Mouse (Mus musculus) MEL (cell line): ENCODE data around the gene Cdkn1b. TPM values are rescaled to one million over a fixed set of nuclear protein-coding genes. Genes with fewer than 3 reads are reported as not detected.

Source experiments
- DNase-seq: peaks from one replicate; pipeline ENCODE4 v3.0.0; 2011; ENCODE audit warnings: low read depth, low spot score
- H3K27ac ChIP-seq: 2 replicates; pipeline ENCODE4 v1.5.1; 2012; ENCODE audit warnings: low read depth, mild to moderate bottlenecking, control low read depth, low read length, moderate library complexity; ENCODE audit not compliant: control insufficient read depth
- H3K27me3 ChIP-seq, 2 experiments: fragments of 150-350 bp in 1 of 2; sonication (generic) in 1 of 2; 2 replicates each; pipeline ENCODE4 v1.6.1; 2012; ENCODE audit warnings: low read length in 2 of 2, mild to moderate bottlenecking in 2 of 2, improper control_type of control experiment in 1 of 2, moderate library complexity in 1 of 2; ENCODE audit not compliant: insufficient read depth in 2 of 2, control insufficient read depth in 1 of 2
- H3K36me3 ChIP-seq, 2 experiments: 2 replicates each; pipeline ENCODE4 v1.6.1; 2012 to 2014; ENCODE audit warnings: low read length in 2 of 2, improper control_type of control experiment in 1 of 2, inconsistent platforms in 1 of 2, mild to moderate bottlenecking in 1 of 2; ENCODE audit not compliant: insufficient read depth in 2 of 2, control insufficient read depth in 1 of 2
- H3K4me1 ChIP-seq, 2 experiments: fragments of 150-350 bp in 1 of 2; sonication (generic) in 1 of 2; 2 replicates each; pipeline ENCODE4 v1.6.1; 2012; ENCODE audit warnings: low read length in 2 of 2, improper control_type of control experiment in 1 of 2, mild to moderate bottlenecking in 1 of 2; ENCODE audit not compliant: insufficient read depth in 2 of 2, control insufficient read depth in 1 of 2
- H3K4me3 ChIP-seq, 2 experiments: fragments of 150-350 bp in 1 of 2; sonication (generic) in 1 of 2; 2 replicates each; pipeline ENCODE4 v1.5.1; 2012; ENCODE audit warnings: low read depth in 2 of 2, low read length in 2 of 2, mild to moderate bottlenecking in 2 of 2, moderate library complexity in 2 of 2, control low read depth in 1 of 2, improper control_type of control experiment in 1 of 2; ENCODE audit not compliant: control insufficient read depth in 1 of 2, insufficient read depth in 1 of 2
- H3K79me2 ChIP-seq: 2 replicates; pipeline ENCODE4 v1.6.1; 2012; ENCODE audit warnings: mild to moderate bottlenecking, low read length, moderate library complexity; ENCODE audit not compliant: control insufficient read depth, poor library complexity, insufficient read depth
- H3K9ac ChIP-seq: 2 replicates; pipeline ENCODE4 v1.6.1; 2012; ENCODE audit warnings: low read depth, mild to moderate bottlenecking, control low read depth, low read length, moderate library complexity; ENCODE audit not compliant: control insufficient read depth, poor library complexity, severe bottlenecking
- H3K9me3 ChIP-seq: fragments of 150-350 bp; sonication (generic); replicated peaks from 2 replicates; pipeline ENCODE4 v1.6.1; 2012; ENCODE audit warnings: mild to moderate bottlenecking, low read length, improper control_type of control experiment, moderate library complexity; ENCODE audit not compliant: insufficient read depth
- BHLHE40 ChIP-seq: IDR thresholded peaks from 2 replicates; pipeline ENCODE4 v1.6.1; 2012; ENCODE audit warnings: low read depth, mild to moderate bottlenecking, inconsistent platforms, low read length, improper control_type of control experiment, borderline replicate concordance
- CHD2 ChIP-seq: IDR thresholded peaks from 2 replicates; pipeline ENCODE4 v1.6.1; 2011; ENCODE audit warnings: low read length, improper control_type of control experiment
- CTCF ChIP-seq, 3 experiments: IDR thresholded peaks in 2 of 3; conservative IDR thresholded peaks in 1 of 3; 2 replicates each; pipeline ENCODE4 v1.5.1; 2011 to 2012; ENCODE audit warnings: low read length in 3 of 3, low read depth in 2 of 3, mild to moderate bottlenecking in 2 of 3, improper control_type of control experiment in 1 of 3, inconsistent platforms in 1 of 3, mixed read lengths in 1 of 3, moderate library complexity in 1 of 3; ENCODE audit not compliant: control insufficient read depth in 1 of 3, insufficient read depth in 1 of 3, poor library complexity in 1 of 3, severe bottlenecking in 1 of 3
- E2F4 ChIP-seq: IDR thresholded peaks from 2 replicates; pipeline ENCODE4 v1.6.1; 2011; ENCODE audit warnings: low read depth, low read length, improper control_type of control experiment, borderline replicate concordance
- ELF1 ChIP-seq: IDR thresholded peaks from 2 replicates; pipeline ENCODE4 v1.6.1; 2014; ENCODE audit warnings: low read depth, mild to moderate bottlenecking, inconsistent platforms, low read length, improper control_type of control experiment, moderate library complexity
- ETS1 ChIP-seq: IDR thresholded peaks from 2 replicates; pipeline ENCODE4 v1.6.1; 2012; ENCODE audit warnings: low read depth, mild to moderate bottlenecking, inconsistent platforms, low read length, improper control_type of control experiment, moderate library complexity
- GATA1 ChIP-seq: IDR thresholded peaks from 2 replicates; pipeline ENCODE4 v1.6.1; 2011; ENCODE audit warnings: low read depth, low read length, improper control_type of control experiment
- HCFC1 ChIP-seq: IDR thresholded peaks from 2 replicates; pipeline ENCODE4 v1.6.1; 2012; ENCODE audit warnings: low read depth, mild to moderate bottlenecking, inconsistent platforms, low read length, improper control_type of control experiment, moderate library complexity
- JUND ChIP-seq: IDR thresholded peaks from 2 replicates; pipeline ENCODE4 v1.6.1; 2011; ENCODE audit warnings: low read depth, mild to moderate bottlenecking, improper control_type of control experiment, low read length
- MAFK ChIP-seq: IDR thresholded peaks from 2 replicates; pipeline ENCODE4 v1.6.1; 2011; ENCODE audit warnings: low read depth, mild to moderate bottlenecking, low read length, improper control_type of control experiment, borderline replicate concordance
- MAZ ChIP-seq: IDR thresholded peaks from 2 replicates; pipeline ENCODE4 v1.6.1; 2012; ENCODE audit warnings: low read depth, mild to moderate bottlenecking, inconsistent platforms, low read length, improper control_type of control experiment
- MEF2A ChIP-seq: IDR thresholded peaks from 2 replicates; pipeline ENCODE4 v1.6.1; 2014; ENCODE audit warnings: low read depth, mild to moderate bottlenecking, inconsistent platforms, low read length, improper control_type of control experiment; ENCODE audit not compliant: poor library complexity, insufficient replicate concordance, severe bottlenecking; ENCODE audit errors: extremely low read depth
- MXI1 ChIP-seq: IDR thresholded peaks from 2 replicates; pipeline ENCODE4 v1.6.1; 2011; ENCODE audit warnings: mild to moderate bottlenecking, low read depth, low read length, improper control_type of control experiment
- NELFE ChIP-seq: IDR thresholded peaks from 2 replicates; pipeline ENCODE4 v1.6.1; 2011; ENCODE audit warnings: low read depth, low read length, improper control_type of control experiment
- POLR2A ChIP-seq, 2 experiments: IDR thresholded peaks; 2 replicates each; pipeline ENCODE4 v1.6.1; 2011 to 2012; ENCODE audit warnings: low read length in 2 of 2, mild to moderate bottlenecking in 2 of 2, control low read depth in 1 of 2, improper control_type of control experiment in 1 of 2, low read depth in 1 of 2, moderate library complexity in 1 of 2; ENCODE audit not compliant: control insufficient read depth in 1 of 2, insufficient read depth in 1 of 2, poor library complexity in 1 of 2
- POLR2AphosphoS5 ChIP-seq: IDR thresholded peaks from 2 replicates; pipeline ENCODE4 v1.6.1; 2012; ENCODE audit warnings: low read depth, borderline replicate concordance, mild to moderate bottlenecking, inconsistent platforms, low read length, moderate library complexity, mixed read lengths
- RAD21 ChIP-seq: IDR thresholded peaks from 2 replicates; pipeline ENCODE4 v1.6.1; 2011; ENCODE audit warnings: mild to moderate bottlenecking, low read depth, low read length, improper control_type of control experiment
- RCOR1 ChIP-seq: IDR thresholded peaks from 2 replicates; pipeline ENCODE4 v1.6.1; 2012; ENCODE audit warnings: low read depth, mild to moderate bottlenecking, inconsistent platforms, low read length, improper control_type of control experiment
- SMC3 ChIP-seq: IDR thresholded peaks from 2 replicates; pipeline ENCODE4 v1.6.1; 2011; ENCODE audit warnings: low read depth, low read length, improper control_type of control experiment
- TAL1 ChIP-seq: IDR thresholded peaks from 2 replicates; pipeline ENCODE4 v1.6.1; 2012; ENCODE audit warnings: mild to moderate bottlenecking, inconsistent platforms, low read length, moderate library complexity, mixed read lengths
- TBP ChIP-seq: IDR thresholded peaks from 2 replicates; pipeline ENCODE4 v1.8.0; 2011; ENCODE audit warnings: low read depth, low read length, improper control_type of control experiment
- USF1 ChIP-seq: IDR thresholded peaks from 2 replicates; pipeline ENCODE4 v1.6.1; 2014; ENCODE audit warnings: low read depth, mild to moderate bottlenecking, inconsistent platforms, low read length, improper control_type of control experiment, moderate library complexity
- USF2 ChIP-seq, 2 experiments: IDR thresholded peaks; 2 replicates each; pipeline ENCODE4 v1.6.1; 2011 to 2012; ENCODE audit warnings: improper control_type of control experiment in 2 of 2, low read length in 2 of 2, borderline replicate concordance in 1 of 2, inconsistent platforms in 1 of 2, low read depth in 1 of 2, mild to moderate bottlenecking in 1 of 2; ENCODE audit not compliant: insufficient read depth in 1 of 2
- ZC3H11A ChIP-seq: IDR thresholded peaks from 2 replicates; pipeline ENCODE4 v1.6.1; 2012; ENCODE audit warnings: low read depth, mild to moderate bottlenecking, inconsistent platforms, low read length, improper control_type of control experiment
- ZMIZ1 ChIP-seq: IDR thresholded peaks from 2 replicates; pipeline ENCODE4 v1.6.1; 2012; ENCODE audit warnings: low read depth, mild to moderate bottlenecking, inconsistent platforms, low read length, improper control_type of control experiment, moderate library complexity
- ZNF384 ChIP-seq: IDR thresholded peaks from 2 replicates; pipeline ENCODE4 v1.6.1; 2012; ENCODE audit warnings: low read depth, mild to moderate bottlenecking, inconsistent platforms, low read length, improper control_type of control experiment
- polyA plus RNA-seq, 2 experiments: library from polyadenylated mRNA; stranded (reverse) in 1 of 2; unstranded in 1 of 2; fragments of >175 nt in 1 of 2; fragments of >200 nt in 1 of 2; gene quantifications; 2 replicates each; pipeline versions ENCODE4 v1.2.1 to v1.2.4; 2012; ENCODE audit warnings: low replicate concordance in 2 of 2, low read depth in 1 of 2; ENCODE audit not compliant: insufficient read length in 2 of 2, insufficient read depth in 1 of 2, missing spikeins in 1 of 2
- total RNA-seq: library from RNA; depleted of rRNA; stranded (reverse); fragments of 300-350 nt; gene quantifications from 2 replicates; pipeline ENCODE4 v1.2.3, GENCODE M21; 2012

The Cdkn1b gene
- total and polyA plus RNA-seq, 3 experiments, result 7.7 to 21.2 TPM; not detected in 1

DNA sequence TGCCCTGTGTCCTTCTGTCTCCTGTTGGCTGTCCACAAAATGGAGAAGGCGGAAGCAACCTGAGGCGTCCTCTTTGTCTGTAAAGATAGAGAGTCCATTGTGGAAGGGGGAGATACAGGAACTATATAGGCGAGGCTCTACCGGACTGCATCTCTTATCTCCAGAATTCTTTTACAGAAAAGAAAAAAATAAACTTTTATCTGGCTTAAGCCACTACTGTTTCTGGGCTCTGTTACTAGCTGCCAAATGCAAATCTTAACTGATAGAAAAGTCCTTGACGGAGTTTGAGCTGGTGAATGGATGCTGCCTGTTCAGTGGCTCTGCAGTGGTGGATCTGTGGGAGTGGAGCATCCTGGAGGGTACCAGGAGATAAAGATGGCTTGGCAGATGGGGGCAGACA, 31.2 kb downstream of the Cdkn1b start (continued):
- no peak for TF ChIP-seq E2F4
- TF ChIP-seq ETS1, result peak; percentile 92
- TF ChIP-seq RAD21, result no peak
- peak; percentile 17; the same call in 1 of the 2 replicates for TF ChIP-seq HCFC1
- TF ChIP-seq TAL1, result peak; percentile 60
- no peak for TF ChIP-seq NELFE
- TF ChIP-seq GATA1, result peak; percentile 97
- no peak for TF ChIP-seq SMC3
- no peak for TF ChIP-seq CHD2
- no peak for TF ChIP-seq JUND
- 0 out of 2 replicates have a peak, but pooled peaks have one; percentile 59 for TF ChIP-seq MEF2A
- no peak for TF ChIP-seq ZC3H11A
- 0 out of 2 replicates have a peak, but pooled peaks have one; percentile 13 for TF ChIP-seq USF1
- TF ChIP-seq RCOR1, result peak; percentile 88

DNA sequence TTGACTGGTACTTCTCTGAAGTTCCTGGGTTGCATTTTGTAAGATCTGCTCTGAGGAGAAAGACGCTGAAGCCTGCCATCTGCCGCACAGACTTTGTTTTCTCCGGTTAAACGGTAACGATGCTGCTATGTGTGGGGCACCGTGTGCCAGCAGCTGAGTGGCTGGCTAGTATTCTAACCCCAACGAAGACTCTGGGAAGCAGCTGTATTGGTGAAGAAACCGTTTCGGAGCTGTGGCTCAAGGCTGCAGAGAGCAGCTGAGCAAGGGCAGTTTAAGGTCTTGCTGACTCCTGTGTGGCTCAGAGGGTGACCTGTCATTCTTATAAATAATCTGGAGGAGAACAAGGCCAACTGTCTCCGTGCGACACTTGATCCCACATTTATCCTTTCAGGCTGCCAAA, 33.8 kb downstream of the Cdkn1b start:
- TF ChIP-seq ZMIZ1 (no peak), ZNF384 (no peak), CHD2 (no peak), RCOR1 (no peak), ETS1 (no peak), TBP (no peak), MEF2A (no peak), ELF1 (no peak), NELFE (no peak), USF2 (IDR thresholded peaks at IDR 0.05; ENCODE audit: borderline replicate concordance in 1 of 2, insufficient read depth in 1 of 2, low read depth in 1 of 2, low read length in 2 of 2) (no peak), SMC3 (no peak), POLR2A (IDR thresholded peaks at IDR 0.05; ENCODE audit: control insufficient read depth in 1 of 2, insufficient read depth in 1 of 2, low read depth in 1 of 2, low read length in 2 of 2, poor library complexity in 1 of 2) (no peak), MXI1 (no peak), MAFK (no peak), USF1 (no peak), CTCF (IDR thresholded peaks at IDR 0.05 in 2 of 3, conservative IDR thresholded peaks at IDR 0.05 in 1 of 3; ENCODE audit: control insufficient read depth in 1 of 3, insufficient read depth in 1 of 3, low read depth in 2 of 3, low read length in 3 of 3, poor library complexity in 1 of 3, severe bottlenecking in 1 of 3) (no peak), BHLHE40 (no peak), MAZ (no peak), POLR2AphosphoS5 (no peak)
- Histone ChIP-seq H3K27me3 (no peaks in the 10 kb centered on the region), H3K79me2 (no peaks in the 10 kb centered on the region), H3K9me3 (no peaks in the 10 kb centered on the region), H3K4me1 (peaks cover 12 to 24% of the 10 kb centered on the region in 2 experiments), H3K36me3 (peaks cover 3 to 22% of the 10 kb centered on the region in 2 experiments; a peak in 3 of 4 replicates), H3K27ac (no peak overlapping the region), H3K9ac (no peak overlapping the region), H3K4me3 (no peak overlapping the region)
- no peak for DNase-seq
